Mouse (Mus musculus) thymus, adult 2 months (tissue): ENCODE data around the gene Ubqlnl.

Experiments used
- CTCF ChIP-seq: fragments of 200-500 bp; IDR thresholded peaks from 2 replicates; pipeline ENCODE4 v1.5.1; 2012; ENCODE audit warnings: mild to moderate bottlenecking, control low read depth, low read length, moderate library complexity, borderline replicate concordance; ENCODE audit not compliant: control insufficient read depth, poor library complexity, insufficient read depth; ENCODE audit errors: extremely low read depth
- POLR2A ChIP-seq: fragments of 200-500 bp; IDR thresholded peaks from 2 replicates; pipeline ENCODE4 v1.6.1; 2012; ENCODE audit warnings: mild to moderate bottlenecking, low read length, control low read depth, moderate library complexity; ENCODE audit not compliant: control insufficient read depth, poor library complexity, insufficient read depth; ENCODE audit errors: extremely low read depth

- TF ChIP-seq CTCF (no peak), POLR2A (no peak)
Observed at GRCm38 (mm10) chr7:104191275-104191674, 40.9 kb upstream of the Ubqlnl start.
